Mouse (Mus musculus) testis, adult 2 months (tissue): ENCODE measurements around the gene Mmp15.

Experiments
- CTCF ChIP-seq: fragments of 200-500 bp; IDR thresholded peaks from 2 replicates; pipeline ENCODE4 v1.5.1; 2012; ENCODE audit warnings: low read depth, mild to moderate bottlenecking, inconsistent platforms, low read length, moderate library complexity; ENCODE audit not compliant: control insufficient read depth, insufficient read depth, insufficient replicate concordance
- POLR2A ChIP-seq: fragments of 200-500 bp; IDR thresholded peaks from 2 replicates; pipeline ENCODE4 v1.6.1; 2012; ENCODE audit warnings: low read depth, mild to moderate bottlenecking, inconsistent platforms, low read length, moderate library complexity; ENCODE audit not compliant: control insufficient read depth

DNA sequence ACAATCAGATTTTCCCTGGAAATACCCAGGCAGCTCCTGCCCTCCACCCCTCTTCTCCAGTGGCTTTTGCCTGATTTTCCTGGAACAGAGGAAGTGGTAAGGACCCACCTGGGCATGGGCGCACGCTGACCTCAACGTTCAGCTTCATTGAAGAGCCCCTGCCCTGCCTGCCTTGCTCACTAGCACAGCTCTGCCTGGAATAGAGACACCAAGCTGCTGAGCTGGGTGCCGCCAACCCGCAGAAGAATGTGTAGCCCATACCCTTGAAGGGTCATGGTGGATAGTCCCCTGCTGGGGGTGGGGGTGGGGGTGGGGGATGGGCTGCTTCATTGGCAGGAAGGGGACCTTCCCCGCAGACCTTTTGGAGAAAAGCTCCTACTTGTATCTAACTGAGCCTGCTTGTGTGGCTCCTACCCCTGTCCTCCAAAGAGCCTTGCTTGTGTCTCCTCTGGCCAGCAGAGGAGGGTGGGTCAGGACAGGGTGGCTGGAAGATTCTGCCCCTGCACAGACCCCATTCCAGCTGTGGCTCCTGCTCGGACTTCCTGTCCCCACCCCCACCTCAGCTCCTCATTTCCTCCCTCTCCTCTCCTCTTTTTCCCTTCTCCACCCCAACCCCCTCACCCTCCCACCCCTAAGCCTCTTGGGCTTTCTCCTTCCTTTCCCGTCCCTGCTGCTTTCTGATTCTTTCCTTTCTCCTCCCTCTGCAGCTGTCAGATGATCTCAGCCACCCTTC, 43.3 kb downstream of the Mmp15 start:
- TF ChIP-seq CTCF (no peak), POLR2A (no peak)
